Mouse (Mus musculus) hindbrain, embryonic 13.5 days (tissue): ENCODE results near the gene Pagr1b. TPM values are rescaled to one million over a fixed set of nuclear protein-coding genes. Genes with fewer than 3 reads are reported as not detected.
A peak's percentile ranks its signal among the peaks of the same experiment; 100 is the strongest.

ENCODE experiments used
- ATAC-seq: fragments of 200-750 bp; cut with Nextera tagmentation; 2 replicates; pipeline ENCODE4 v1.8.0; 2017; ENCODE audit warnings: moderate TSS enrichment; ENCODE audit not compliant: low FRiP score
- H3K27ac ChIP-seq: fragments of 300-500 bp; sonication (generic); 2 replicates; pipeline ENCODE4 v1.5.1; 2015; ENCODE audit warnings: inconsistent platforms, mild to moderate bottlenecking, moderate library complexity
- H3K27me3 ChIP-seq: fragments of 300-500 bp; sonication (generic); 2 replicates; pipeline ENCODE4 v1.6.1; 2015; ENCODE audit warnings: mild to moderate bottlenecking, inconsistent platforms
- H3K36me3 ChIP-seq: fragments of 300-500 bp; sonication (generic); 2 replicates; pipeline ENCODE4 v1.6.1; 2015; ENCODE audit warnings: mild to moderate bottlenecking, inconsistent platforms
- H3K4me1 ChIP-seq: fragments of 300-500 bp; sonication (generic); replicated peaks from 2 replicates; pipeline ENCODE4 v1.6.1; 2015; ENCODE audit warnings: inconsistent platforms
- H3K4me2 ChIP-seq: fragments of 300-500 bp; sonication (generic); 2 replicates; pipeline ENCODE4 v1.6.1; 2015; ENCODE audit warnings: inconsistent platforms, mild to moderate bottlenecking, moderate library complexity
- H3K4me3 ChIP-seq: fragments of 300-500 bp; sonication (generic); 2 replicates; pipeline ENCODE4 v1.5.1; 2015; ENCODE audit warnings: mild to moderate bottlenecking, inconsistent platforms
- H3K9ac ChIP-seq: fragments of 300-500 bp; sonication (generic); 2 replicates; pipeline ENCODE4 v1.6.1; 2015; ENCODE audit warnings: mild to moderate bottlenecking, inconsistent platforms
- H3K9me3 ChIP-seq: fragments of 300-500 bp; sonication (generic); 2 replicates; pipeline ENCODE4 v1.6.1; 2016; ENCODE audit warnings: inconsistent platforms
- WGBS: fragments of 180-500 bp; shearing (Covaris S2); methylation state at CpG from one replicate; pipeline ENCODE4 v1.1.7; 2015; 5-methylcytosine and 5-hydroxymethylcytosine counted together
- polyA plus RNA-seq: library from polyadenylated mRNA; unstranded; fragments of >200 nt; fragmentation: Nextera tagmentation; extraction: Ambion mirVana; gene quantifications from 2 replicates; pipeline ENCODE4 v1.2.1, GENCODE M21; 2015

Gene Pagr1b
- polyA plus RNA-seq, 1 experiment from 2014 or later = 0.45 TPM

- ATAC-seq = peak; percentile 46
- no peaks in the 10 kb centered on the region for H3K9me3 ChIP-seq
- H3K4me3 ChIP-seq = peak overlapping the region; percentile 96
- peaks cover 28% of the 10 kb centered on the region for H3K36me3 ChIP-seq
- WGBS = under 1% methylated on average over 30 of the region's 30 CpGs
- peaks cover 66% of the 10 kb centered on the region for H3K4me1 ChIP-seq
- peak overlapping the region; percentile 98 for H3K4me2 ChIP-seq
- peak overlapping the region; percentile 100 for H3K9ac ChIP-seq
- H3K27ac ChIP-seq = peak overlapping the region; percentile 100
- no peaks in the 10 kb centered on the region for H3K27me3 ChIP-seq
Observed at GRCm38 (mm10) chr7:127024755-127025555, 8.7 kb upstream of the Pagr1b start.

GRCm38 (mm10) chr7:127023896-127024690, 7.8 kb upstream of the Pagr1b start:
- ATAC-seq = no peak
- H3K4me3 ChIP-seq = peak overlapping the region; percentile 96
- H3K36me3 ChIP-seq = peaks cover 28% of the 10 kb centered on the region
- H3K4me2 ChIP-seq = peak overlapping the region; percentile 98
- H3K9me3 ChIP-seq = no peaks in the 10 kb centered on the region
- 24% methylated on average over 19 of the region's 19 CpGs for WGBS
- H3K4me1 ChIP-seq = peaks cover 74% of the 10 kb centered on the region
- H3K9ac ChIP-seq = peak overlapping the region; percentile 100
- no peaks in the 10 kb centered on the region for H3K27me3 ChIP-seq
- peak overlapping the region; percentile 100 for H3K27ac ChIP-seq

GRCm38 (mm10) chr7:127023272-127023691, 7.0 kb upstream of the Pagr1b start:
- H3K27me3 ChIP-seq = no peaks in the 10 kb centered on the region
- 71% methylated on average over 12 of the region's 13 CpGs for WGBS
- ATAC-seq = no peak
- H3K36me3 ChIP-seq = peaks cover 28% of the 10 kb centered on the region
- peak overlapping the region; percentile 100 for H3K27ac ChIP-seq
- H3K4me1 ChIP-seq = peaks cover 80% of the 10 kb centered on the region
- peak overlapping the region; percentile 100 for H3K9ac ChIP-seq
- H3K4me2 ChIP-seq = peak overlapping the region; percentile 98
- H3K9me3 ChIP-seq = no peaks in the 10 kb centered on the region
- H3K4me3 ChIP-seq = peak overlapping the region; percentile 96

GRCm38 (mm10) chr7:127022528-127023271, 6.4 kb upstream of the Pagr1b start:
- Histone ChIP-seq H3K9me3 (no peaks in the 10 kb centered on the region), H3K27me3 (no peaks in the 10 kb centered on the region), H3K9ac (peak overlapping the region; percentile 100), H3K27ac (peak overlapping the region; percentile 100), H3K4me1 (peaks cover 80% of the 10 kb centered on the region), H3K4me3 (peak overlapping the region; percentile 96), H3K4me2 (peak overlapping the region; percentile 98), H3K36me3 (peaks cover 28% of the 10 kb centered on the region)
- WGBS = 74% methylated on average over 7 of the region's 7 CpGs
- ATAC-seq = no peak

GRCm38 (mm10) chr7:127021563-127022527, 5.6 kb upstream of the Pagr1b start:
- Histone ChIP-seq H3K27me3 (no peaks in the 10 kb centered on the region), H3K9ac (peak overlapping the region; percentile 100), H3K4me3 (peak overlapping the region; percentile 54), H3K36me3 (peaks cover 28% of the 10 kb centered on the region), H3K9me3 (no peaks in the 10 kb centered on the region), H3K4me1 (peaks cover 81% of the 10 kb centered on the region), H3K4me2 (peak overlapping the region; percentile 98), H3K27ac (peak overlapping the region; percentile 100)
- 38% methylated on average over 5 of the region's 5 CpGs for WGBS
- ATAC-seq = no peak

GRCm38 (mm10) chr7:127020901-127021562, 4.7 kb upstream of the Pagr1b start, which contains the start of the genes Gm42742 and Prrt2:
Gm42742 (minus strand) TSS chr7:127021097.
Prrt2 (minus strand) TSS chr7:127021211.
- Histone ChIP-seq H3K27ac (peak within 1 kb of the TSS; percentile 100), H3K9me3 (no peaks in the 10 kb centered on the region), H3K4me1 (peaks cover 82% of the 10 kb centered on the region), H3K27me3 (no peaks in the 10 kb centered on the region), H3K36me3 (peaks cover 28% of the 10 kb centered on the region), H3K4me3 (peak within 1 kb of the TSS; percentile 54), H3K9ac (peak within 1 kb of the TSS; percentile 84), H3K4me2 (peak within 1 kb of the TSS; percentile 98)
- under 1% methylated on average over 37 of the region's 37 CpGs for WGBS
- no peak for ATAC-seq

GRCm38 (mm10) chr7:127020491-127020890, 4.2 kb upstream of the Pagr1b start:
- Histone ChIP-seq H3K4me1 (peaks cover 88% of the 10 kb centered on the region), H3K4me2 (peak overlapping the region; percentile 98), H3K9me3 (no peaks in the 10 kb centered on the region), H3K4me3 (peak overlapping the region; percentile 54), H3K27ac (peak overlapping the region; percentile 86), H3K36me3 (peaks cover 31% of the 10 kb centered on the region), H3K27me3 (no peaks in the 10 kb centered on the region), H3K9ac (peak overlapping the region; percentile 84)
- ATAC-seq = no peak
- WGBS = 37% methylated on average over 5 of the region's 5 CpGs

GRCm38 (mm10) chr7:127020031-127020430, 3.7 kb upstream of the Pagr1b start:
- H3K9ac ChIP-seq = peak overlapping the region; percentile 84
- H3K36me3 ChIP-seq = peaks cover 36% of the 10 kb centered on the region
- WGBS = 63% methylated on average over 3 of the region's 3 CpGs
- peaks cover 88% of the 10 kb centered on the region for H3K4me1 ChIP-seq
- ATAC-seq = no peak
- H3K27ac ChIP-seq = peak overlapping the region; percentile 86
- peak overlapping the region; percentile 54 for H3K4me3 ChIP-seq
- H3K9me3 ChIP-seq = no peaks in the 10 kb centered on the region
- H3K4me2 ChIP-seq = peak overlapping the region; percentile 98
- H3K27me3 ChIP-seq = no peaks in the 10 kb centered on the region

GRCm38 (mm10) chr7:127019306-127019960, 3.1 kb upstream of the Pagr1b start:
- Histone ChIP-seq H3K9me3 (no peaks in the 10 kb centered on the region), H3K9ac (peak overlapping the region; percentile 84), H3K36me3 (peaks cover 40% of the 10 kb centered on the region), H3K4me3 (peak overlapping the region; percentile 54), H3K4me1 (peaks cover 88% of the 10 kb centered on the region), H3K27ac (no peak overlapping the region), H3K4me2 (peak overlapping the region; percentile 98), H3K27me3 (no peaks in the 10 kb centered on the region)
- 82% methylated on average over 14 of the region's 14 CpGs for WGBS
- ATAC-seq = no peak
